Mouse (Mus musculus): ENCODE measurements around the gene Commd3. TPM values are rescaled to one million over a fixed set of nuclear protein-coding genes. Genes with fewer than 3 reads are reported as not detected.

Gene Commd3
- total and polyA plus RNA-seq, 2 experiments from 2014 or later: 139 to 193 TPM

DNA sequence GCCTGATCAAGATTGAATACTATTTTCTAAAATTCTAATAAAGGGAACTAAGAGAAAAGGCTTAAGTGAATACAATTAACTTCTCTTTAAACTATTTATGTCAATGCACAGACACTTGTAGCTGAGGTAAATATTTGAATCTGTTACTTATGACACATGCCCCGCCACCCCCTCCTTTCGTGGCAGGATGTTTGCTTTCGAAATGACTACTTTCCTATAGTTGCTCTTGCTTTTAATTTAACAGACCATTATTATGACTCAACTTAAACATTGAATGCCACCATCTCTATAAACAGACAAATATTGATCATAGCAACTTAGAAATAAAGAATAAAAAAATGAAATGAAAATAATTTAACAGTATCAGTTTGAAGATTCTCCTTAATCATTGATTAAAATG, 8.2 kb upstream of the Commd3 start:
- ATAC-seq (ENCODE audit: low FRiP score): no peak
- H3K4me2 ChIP-seq (ENCODE audit: low read depth, low read length, poor library complexity, severe bottlenecking): no peak overlapping the region
- DNase-seq (ENCODE audit: low spot score): no peak
- TF ChIP-seq CTCF (IDR thresholded peaks at IDR 0.05): no peak
- H3K9me3 ChIP-seq (ENCODE audit: low read length): no peaks in the 10 kb centered on the region
- no peak overlapping the region for H3K27ac ChIP-seq (ENCODE audit: low read depth, low read length)
- H3K27me3 ChIP-seq (ENCODE audit: insufficient read depth, low read length): no peaks in the 10 kb centered on the region
- H3K4me3 ChIP-seq (ENCODE audit: low read depth, low read length): no peak overlapping the region
- H3K4me1 ChIP-seq (ENCODE audit: insufficient read depth, low read length): no peaks in the 10 kb centered on the region
- H3K9ac ChIP-seq (replicated peaks; ENCODE audit: low read length, poor library complexity, severe bottlenecking): no peak overlapping the region
- 90% methylated on average over 3 of the region's 3 CpGs for WGBS
- H3K36me3 ChIP-seq (ENCODE audit: insufficient read depth, low read length): no peaks in the 10 kb centered on the region

DNA sequence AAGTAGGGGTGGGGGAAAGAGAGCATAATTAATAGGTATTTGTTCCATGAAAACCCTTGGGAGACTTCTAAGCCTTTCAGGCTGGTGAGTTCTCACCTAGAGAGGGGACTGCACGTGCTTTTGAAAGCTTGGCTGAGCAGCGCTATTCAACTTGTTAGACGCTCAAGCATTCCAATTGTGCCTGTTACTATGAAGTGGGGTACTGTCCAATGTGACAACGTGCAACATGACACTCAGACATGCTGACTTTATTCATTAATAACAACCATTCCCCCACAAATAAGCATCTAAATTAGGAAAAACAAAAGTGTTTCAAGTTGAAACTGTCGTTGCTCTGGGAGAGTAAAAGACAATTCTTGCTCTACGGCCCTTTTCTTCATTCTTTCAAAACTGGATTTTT, 1.1 kb upstream of the Commd3 start:
- Histone ChIP-seq H3K36me3 (ENCODE audit: insufficient read depth, low read length) (no peaks in the 10 kb centered on the region), H3K27me3 (ENCODE audit: insufficient read depth, low read length) (no peaks in the 10 kb centered on the region), H3K9ac (replicated peaks; ENCODE audit: low read length, poor library complexity, severe bottlenecking) (no peak overlapping the region), H3K27ac (ENCODE audit: low read depth, low read length) (no peak overlapping the region), H3K4me2 (ENCODE audit: low read depth, low read length, poor library complexity, severe bottlenecking) (no peak overlapping the region), H3K4me3 (ENCODE audit: low read depth, low read length) (no peak overlapping the region), H3K9me3 (ENCODE audit: low read length) (no peaks in the 10 kb centered on the region), H3K4me1 (ENCODE audit: insufficient read depth, low read length) (0 out of 2 replicates have a peak, but pooled peaks cover 2% of the 10 kb centered on the region)
- no peak for ATAC-seq (ENCODE audit: low FRiP score)
- no peak for DNase-seq (ENCODE audit: low spot score)
- WGBS: 21% methylated on average over 6 of the region's 6 CpGs
- TF ChIP-seq CTCF (IDR thresholded peaks at IDR 0.05): no peak

GRCm38 (mm10) chr2:18672766-18673164, 581 bp downstream of the Commd3 start:
- H3K27me3 ChIP-seq (ENCODE audit: insufficient read depth, low read length): no peaks in the 10 kb centered on the region
- H3K9ac ChIP-seq (replicated peaks; ENCODE audit: low read length, poor library complexity, severe bottlenecking): peak overlapping the region; percentile 99
- H3K9me3 ChIP-seq (ENCODE audit: low read length): no peaks in the 10 kb centered on the region
- DNase-seq (ENCODE audit: low spot score) (peak; percentile 49), ATAC-seq (ENCODE audit: low FRiP score) (no peak)
- peak overlapping the region; percentile 98 for H3K27ac ChIP-seq (ENCODE audit: low read depth, low read length)
- peak overlapping the region; percentile 79 for H3K4me2 ChIP-seq (ENCODE audit: low read depth, low read length, poor library complexity, severe bottlenecking)
- no peaks in the 10 kb centered on the region for H3K36me3 ChIP-seq (ENCODE audit: insufficient read depth, low read length)
- H3K4me1 ChIP-seq (ENCODE audit: insufficient read depth, low read length): 0 out of 2 replicates have a peak, but pooled peaks cover 2% of the 10 kb centered on the region
- no peak for TF ChIP-seq CTCF (IDR thresholded peaks at IDR 0.05)
- H3K4me3 ChIP-seq (ENCODE audit: low read depth, low read length): peak overlapping the region; percentile 97
- 2% methylated on average over 11 of the region's 11 CpGs for WGBS

- Histone ChIP-seq H3K9me3 (ENCODE audit: low read length) (no peaks in the 10 kb centered on the region), H3K4me1 (ENCODE audit: insufficient read depth, low read length) (peaks cover 7% of the 10 kb centered on the region; the same call in 1 of the 2 replicates), H3K4me2 (ENCODE audit: low read depth, low read length, poor library complexity, severe bottlenecking) (no peak overlapping the region), H3K4me3 (ENCODE audit: low read depth, low read length) (no peak overlapping the region), H3K27ac (ENCODE audit: low read depth, low read length) (no peak overlapping the region), H3K36me3 (ENCODE audit: insufficient read depth, low read length) (no peaks in the 10 kb centered on the region), H3K9ac (replicated peaks; ENCODE audit: low read length, poor library complexity, severe bottlenecking) (no peak overlapping the region), H3K27me3 (ENCODE audit: insufficient read depth, low read length) (no peaks in the 10 kb centered on the region)
- ATAC-seq (ENCODE audit: low FRiP score) (no peak), DNase-seq (ENCODE audit: low spot score) (no peak)
- 69% methylated on average over 4 of the region's 4 CpGs for WGBS
- TF ChIP-seq CTCF (IDR thresholded peaks at IDR 0.05): no peak
Measured at GRCm38 (mm10) chr2:18673766-18674165, 1.6 kb downstream of the Commd3 start.

DNA sequence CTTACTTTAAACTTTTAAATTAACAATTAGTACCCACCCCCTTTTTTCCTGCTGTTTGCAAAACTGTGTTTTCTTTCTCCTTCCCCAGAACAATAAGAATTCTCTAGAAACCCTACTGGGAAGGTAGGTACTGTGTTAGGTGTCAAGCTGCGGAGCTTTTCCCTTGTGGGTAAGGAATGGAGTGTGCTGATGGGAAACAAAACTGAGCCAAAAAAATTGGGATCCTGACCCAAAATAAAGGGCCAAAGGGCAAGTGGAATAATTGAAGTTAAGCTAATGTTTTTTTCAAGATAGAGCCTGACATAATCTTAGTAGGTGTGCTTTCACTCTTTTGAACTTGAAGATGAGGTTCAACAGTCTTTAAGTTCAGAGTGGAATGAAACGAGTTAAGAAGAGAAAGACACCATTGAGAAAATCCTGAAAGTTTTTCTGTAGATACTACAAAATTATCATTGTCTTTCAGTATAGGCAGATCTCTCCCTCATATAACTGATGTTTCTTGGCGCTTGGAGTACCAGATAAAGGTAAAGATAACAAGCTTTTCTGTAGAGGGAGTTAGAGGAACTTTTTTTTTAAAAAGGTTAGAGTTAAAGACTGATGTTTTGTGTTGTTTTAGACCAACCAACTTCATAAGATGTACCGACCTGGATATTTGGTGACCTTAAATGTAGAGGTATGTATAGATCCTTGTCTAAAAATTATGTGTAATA, 2.2 kb downstream of the Commd3 start:
- H3K36me3 ChIP-seq (ENCODE audit: insufficient read depth, low read length): no peaks in the 10 kb centered on the region
- H3K4me3 ChIP-seq (ENCODE audit: low read depth, low read length): no peak overlapping the region
- WGBS: 77% methylated on average over 4 of the region's 4 CpGs
- no peak overlapping the region for H3K4me2 ChIP-seq (ENCODE audit: low read depth, low read length, poor library complexity, severe bottlenecking)
- no peaks in the 10 kb centered on the region for H3K9me3 ChIP-seq (ENCODE audit: low read length)
- no peak overlapping the region for H3K9ac ChIP-seq (replicated peaks; ENCODE audit: low read length, poor library complexity, severe bottlenecking)
- H3K27me3 ChIP-seq (ENCODE audit: insufficient read depth, low read length): 0 out of 2 replicates have a peak, but pooled peaks cover 4% of the 10 kb centered on the region
- peaks cover 7% of the 10 kb centered on the region; the same call in 1 of the 2 replicates for H3K4me1 ChIP-seq (ENCODE audit: insufficient read depth, low read length)
- no peak overlapping the region for H3K27ac ChIP-seq (ENCODE audit: low read depth, low read length)
- no peak for DNase-seq (ENCODE audit: low spot score)
- no peak for ATAC-seq (ENCODE audit: low FRiP score)
- TF ChIP-seq CTCF (IDR thresholded peaks at IDR 0.05): no peak

- WGBS: 16% methylated on average over 33 of the region's 42 CpGs
- H3K9ac ChIP-seq (replicated peaks; ENCODE audit: low read length, poor library complexity, severe bottlenecking): peak overlapping the region; percentile 96
- TF ChIP-seq CTCF (IDR thresholded peaks at IDR 0.05): no peak
- no peaks in the 10 kb centered on the region for H3K36me3 ChIP-seq (ENCODE audit: insufficient read depth, low read length)
- H3K4me1 ChIP-seq (ENCODE audit: insufficient read depth, low read length): peaks cover 7% of the 10 kb centered on the region; the same call in 1 of the 2 replicates
- H3K4me2 ChIP-seq (ENCODE audit: low read depth, low read length, poor library complexity, severe bottlenecking): peak overlapping the region; percentile 90
- no peak for ATAC-seq (ENCODE audit: low FRiP score)
- H3K4me3 ChIP-seq (ENCODE audit: low read depth, low read length): peak overlapping the region; percentile 87
- peaks cover 15% of the 10 kb centered on the region for H3K27me3 ChIP-seq (ENCODE audit: insufficient read depth, low read length)
- no peaks in the 10 kb centered on the region for H3K9me3 ChIP-seq (ENCODE audit: low read length)
- no peak for DNase-seq (ENCODE audit: low spot score)
- H3K27ac ChIP-seq (ENCODE audit: low read depth, low read length): peak overlapping the region; percentile 96
Measured at GRCm38 (mm10) chr2:18675681-18676456, 3.7 kb downstream of the Commd3 start.
